Mouse (Mus musculus): ENCODE data around the gene Ptger2.

Ptger2 gene

DNA sequence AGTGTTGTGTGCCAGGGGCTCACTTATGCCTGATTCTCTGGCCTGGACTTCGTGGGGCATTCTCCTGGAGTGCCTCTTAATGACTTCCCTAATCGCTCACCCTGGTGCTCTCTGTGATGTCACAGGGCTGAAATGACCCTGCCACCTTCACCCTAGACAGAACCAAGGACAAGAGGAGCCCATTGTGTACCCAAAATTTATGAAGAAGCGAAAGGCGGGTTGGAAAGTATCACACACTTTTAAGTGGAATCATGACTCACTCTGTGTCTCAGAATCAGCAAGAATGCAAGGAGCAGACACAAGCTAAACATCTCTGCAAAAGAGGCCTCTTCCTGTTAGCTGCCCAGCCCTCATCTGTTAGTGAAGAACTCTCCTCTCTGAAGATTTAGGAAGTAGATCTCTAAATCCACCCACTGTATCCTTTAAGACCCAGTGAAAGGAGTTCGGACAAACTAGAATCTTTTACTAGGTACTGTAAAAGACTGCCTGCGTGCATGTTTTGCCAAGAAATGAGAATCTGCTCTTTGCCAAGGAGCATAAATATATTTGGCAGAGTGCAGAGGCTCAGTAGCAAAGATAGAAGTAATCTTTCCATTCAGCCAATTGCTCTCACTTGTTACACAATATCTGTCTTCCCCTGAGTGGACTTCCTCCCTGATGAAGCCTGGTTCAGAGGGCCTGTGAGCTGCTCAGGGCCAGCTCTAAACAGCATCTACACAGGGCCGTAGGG lies 61.9 kb downstream of the Ptger2 start:
- DNase-seq (ENCODE audit: low read depth, low spot score): no peak

DNA sequence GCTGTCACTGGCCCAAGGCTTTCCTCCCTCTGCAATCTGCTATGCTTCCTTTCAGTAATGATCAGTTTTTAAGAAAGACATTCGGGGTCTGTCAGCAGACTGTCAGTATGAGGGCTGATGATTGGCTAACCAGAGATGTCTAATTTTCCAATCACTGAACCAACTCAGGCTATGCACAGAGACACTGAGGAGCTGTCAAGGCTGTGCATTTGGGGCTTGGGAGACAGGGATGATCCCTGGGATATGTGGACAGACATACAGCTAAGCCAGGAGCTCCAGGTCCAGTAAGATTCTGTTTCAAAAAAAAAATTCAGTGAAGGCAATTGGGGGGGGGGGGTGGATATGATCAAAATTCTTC lies 62.4 kb downstream of the Ptger2 start:
- no peak for DNase-seq (ENCODE audit: low read depth, low spot score)

DNA sequence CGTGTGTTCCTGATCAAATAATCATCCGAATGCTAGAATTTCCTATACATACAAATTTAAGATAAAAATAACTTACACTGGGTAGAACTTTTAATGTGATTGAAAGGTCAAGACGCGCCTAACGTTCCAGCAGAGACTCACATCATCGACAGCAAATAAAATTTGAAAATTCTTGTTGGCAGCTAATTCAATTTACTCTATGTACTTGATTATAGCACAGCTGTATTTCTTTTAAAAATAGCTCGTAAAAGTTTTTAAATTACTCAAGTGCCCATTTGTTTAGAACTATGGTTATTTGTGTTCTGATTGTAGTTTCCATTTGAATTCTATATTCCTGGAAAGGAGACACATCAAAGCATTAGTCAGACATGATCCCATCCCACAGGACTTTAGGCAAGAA lies 63.1 kb downstream of the Ptger2 start:
- DNase-seq (ENCODE audit: low read depth, low spot score): no peak
